Mouse (Mus musculus) liver, adult 2 months (tissue): ENCODE measurements around the gene Zfp652. TPM values are rescaled to one million over a fixed set of nuclear protein-coding genes. Genes with fewer than 3 reads are reported as not detected.

Experiments
- DNase-seq: peaks from one replicate; pipeline ENCODE4 v3.0.0-alpha.2; 2011; ENCODE audit warnings: low read depth, low spot score; ENCODE audit errors: extremely low read depth
- H3K27ac ChIP-seq: fragments of 200-500 bp; replicated peaks from 2 replicates; pipeline ENCODE4 v1.5.1; 2012; ENCODE audit warnings: low read depth, mild to moderate bottlenecking, control low read depth, inconsistent platforms, low read length; ENCODE audit not compliant: insufficient read depth
- H3K27me3 ChIP-seq: fragments of 200-500 bp; 2 replicates; pipeline ENCODE4 v1.6.1; 2012; ENCODE audit warnings: mild to moderate bottlenecking, moderate library complexity, low read length, inconsistent platforms; ENCODE audit not compliant: control insufficient read depth, insufficient read depth
- H3K36me3 ChIP-seq: fragments of 200-500 bp; 2 replicates; pipeline ENCODE4 v1.6.1; 2012; ENCODE audit warnings: low read length, inconsistent platforms; ENCODE audit not compliant: control insufficient read depth, insufficient read depth
- H3K4me1 ChIP-seq: fragments of 200-500 bp; 2 replicates; pipeline ENCODE4 v1.6.1; 2011; ENCODE audit warnings: low read length; ENCODE audit not compliant: control insufficient read depth, insufficient read depth
- H3K4me3 ChIP-seq: fragments of 200-500 bp; 2 replicates; pipeline ENCODE4 v1.5.1; 2011; ENCODE audit warnings: low read depth, mild to moderate bottlenecking, control low read depth, low read length, moderate library complexity; ENCODE audit not compliant: insufficient read depth
- H3K79me2 ChIP-seq: fragments of 200-500 bp; 2 replicates; pipeline ENCODE4 v1.6.1; 2012; ENCODE audit warnings: inconsistent platforms, mild to moderate bottlenecking, low read length, moderate library complexity; ENCODE audit not compliant: control insufficient read depth, insufficient read depth
- H3K9ac ChIP-seq: fragments of 200-500 bp; 2 replicates; pipeline ENCODE4 v1.6.1; 2012; ENCODE audit warnings: low read depth, mild to moderate bottlenecking, control low read depth, inconsistent platforms, low read length
- CTCF ChIP-seq: fragments of 200-500 bp; IDR thresholded peaks from 2 replicates; pipeline ENCODE4 v1.5.1; 2011; ENCODE audit warnings: low read depth, low read length, control low read depth
- POLR2A ChIP-seq: fragments of 200-500 bp; IDR thresholded peaks from 2 replicates; pipeline ENCODE4 v1.6.1; 2011; ENCODE audit warnings: low read length, control low read depth; ENCODE audit not compliant: insufficient read depth; ENCODE audit errors: extremely low read depth
- WGBS: fragments of 180-500 bp; shearing (Covaris S2); methylation state at CpG from one replicate; pipeline ENCODE4 v1.1.7; 2018; 5-methylcytosine and 5-hydroxymethylcytosine counted together
- polyA plus RNA-seq: library from polyadenylated mRNA; depleted of rRNA; stranded (reverse); fragments of >200 nt; gene quantifications from 2 replicates; pipeline ENCODE4 v1.2.3, GENCODE M21; 2012
- total RNA-seq: library from RNA; depleted of rRNA; stranded (reverse); fragments of >200 nt; gene quantifications from 2 replicates; pipeline ENCODE4 v1.2.3, GENCODE M21; 2014

The Zfp652 gene
- total and polyA plus RNA-seq, 2 experiments, result 9.1 to 11.1 TPM

- no peak for TF ChIP-seq POLR2A
- no peak for TF ChIP-seq CTCF
- H3K36me3 ChIP-seq, result no peaks in the 10 kb centered on the region
Observed at GRCm38 (mm10) chr11:95704032-95704969, 8.2 kb upstream of the Zfp652 start.

GRCm38 (mm10) chr11:95704970-95705330, 7.5 kb upstream of the Zfp652 start:
- no peaks in the 10 kb centered on the region for H3K36me3 ChIP-seq
- H3K9ac ChIP-seq, result no peak overlapping the region
- H3K27me3 ChIP-seq, result no peaks in the 10 kb centered on the region
- no peak for DNase-seq
- H3K4me3 ChIP-seq, result no peak overlapping the region
- WGBS, result 77% methylated on average over 4 of the region's 4 CpGs
- no peaks in the 10 kb centered on the region; the same call in 1 of the 2 replicates for H3K4me1 ChIP-seq
- no peaks in the 10 kb centered on the region for H3K79me2 ChIP-seq
- no peak for TF ChIP-seq POLR2A
- TF ChIP-seq CTCF, result no peak
- H3K27ac ChIP-seq, result 0 out of 2 replicates have a peak overlapping the region, but pooled peaks have one; percentile 32

More at GRCm38 (mm10) chr11:95704032-95704969, 8.2 kb upstream of the Zfp652 start:
- no peaks in the 10 kb centered on the region for H3K79me2 ChIP-seq
- H3K9ac ChIP-seq, result no peak overlapping the region
- no peak overlapping the region for H3K27ac ChIP-seq
- no peak overlapping the region for H3K4me3 ChIP-seq
- WGBS, result 88% methylated on average over 12 of the region's 12 CpGs
- no peaks in the 10 kb centered on the region for H3K4me1 ChIP-seq
- DNase-seq, result no peak
- H3K27me3 ChIP-seq, result no peaks in the 10 kb centered on the region

- no peak for TF ChIP-seq CTCF
- TF ChIP-seq POLR2A, result no peak
- peak overlapping the region; percentile 33; the same call in 1 of the 2 replicates for H3K27ac ChIP-seq
- no peak overlapping the region for H3K4me3 ChIP-seq
- peaks cover 14% of the 10 kb centered on the region; the same call in 1 of the 2 replicates for H3K79me2 ChIP-seq
- peak; percentile 99 for DNase-seq
- no peaks in the 10 kb centered on the region for H3K27me3 ChIP-seq
- no peaks in the 10 kb centered on the region for H3K36me3 ChIP-seq
- peaks cover 6% of the 10 kb centered on the region for H3K4me1 ChIP-seq
- 26% methylated on average over 6 of the region's 6 CpGs for WGBS
- no peak overlapping the region for H3K9ac ChIP-seq
Observed at GRCm38 (mm10) chr11:95709534-95710040, 2.9 kb upstream of the Zfp652 start.

GRCm38 (mm10) chr11:95710478-95710877, 2.0 kb upstream of the Zfp652 start:
- no peak for DNase-seq
- H3K27me3 ChIP-seq, result no peaks in the 10 kb centered on the region

GRCm38 (mm10) chr11:95712085-95712562, 349 bp upstream of the Zfp652 start:
- H3K27me3 ChIP-seq, result no peaks in the 10 kb centered on the region
- H3K9ac ChIP-seq, result peak overlapping the region; percentile 96
- TF ChIP-seq CTCF (no peak), POLR2A (no peak)
- WGBS, result 6% methylated on average over 12 of the region's 12 CpGs
- H3K79me2 ChIP-seq, result peaks cover 22% of the 10 kb centered on the region; the same call in 1 of the 2 replicates
- H3K27ac ChIP-seq, result peak overlapping the region; percentile 66
- H3K4me3 ChIP-seq, result peak overlapping the region; percentile 75; the same call in 1 of the 2 replicates
- DNase-seq, result no peak
- H3K4me1 ChIP-seq, result peaks cover 13% of the 10 kb centered on the region
- H3K36me3 ChIP-seq, result no peaks in the 10 kb centered on the region

More at GRCm38 (mm10) chr11:95710478-95710877, 2.0 kb upstream of the Zfp652 start:
- Histone ChIP-seq H3K27ac (no peak overlapping the region), H3K4me3 (no peak overlapping the region), H3K36me3 (no peaks in the 10 kb centered on the region), H3K79me2 (peaks cover 14% of the 10 kb centered on the region; the same call in 1 of the 2 replicates), H3K4me1 (peaks cover 6% of the 10 kb centered on the region), H3K9ac (no peak overlapping the region)
- TF ChIP-seq CTCF (no peak), POLR2A (no peak)
- 86% methylated on average over 7 of the region's 7 CpGs for WGBS

GRCm38 (mm10) chr11:95713225-95713810, 845 bp downstream of the Zfp652 start:
- WGBS, result under 1% methylated on average over 49 of the region's 49 CpGs
- peak overlapping the region; percentile 80 for H3K27ac ChIP-seq
- peaks cover 13% of the 10 kb centered on the region for H3K4me1 ChIP-seq
- TF ChIP-seq POLR2A, result no peak
- peak overlapping the region; percentile 96 for H3K9ac ChIP-seq
- peaks cover 26% of the 10 kb centered on the region; the same call in 1 of the 2 replicates for H3K79me2 ChIP-seq
- H3K4me3 ChIP-seq, result peak overlapping the region; percentile 75
- H3K36me3 ChIP-seq, result no peaks in the 10 kb centered on the region
- no peaks in the 10 kb centered on the region for H3K27me3 ChIP-seq
- DNase-seq, result no peak
